Mouse (Mus musculus) left cerebral cortex, adult 9 months (tissue): Measurements from ENCODE around the gene Mfsd2a.
"Not testable (repeated sequence)": the region's sequence is repeated elsewhere in the genome, so short reads cannot be mapped to it uniquely, and the experiment has no call there.

ENCODE experiments used
- DNase-seq, 2 experiments: peaks; one replicate each; pipeline ENCODE4 v3.0.0; 2022; ENCODE audit warnings: low spot score in 2 of 2

Mfsd2a gene

GRCm38 (mm10) chr4:122961100-122961567 is at the start of gene Mfsd2a:
Gene Mfsd2a, minus strand, starts transcription at chr4:122961188.
- DNase-seq: peak in 1 of 2 experiments; percentile 56

- peak; percentile 71 to 88 for DNase-seq
Observed at GRCm38 (mm10) chr4:123005054-123005966, 44.3 kb upstream of the Mfsd2a start.

DNA sequence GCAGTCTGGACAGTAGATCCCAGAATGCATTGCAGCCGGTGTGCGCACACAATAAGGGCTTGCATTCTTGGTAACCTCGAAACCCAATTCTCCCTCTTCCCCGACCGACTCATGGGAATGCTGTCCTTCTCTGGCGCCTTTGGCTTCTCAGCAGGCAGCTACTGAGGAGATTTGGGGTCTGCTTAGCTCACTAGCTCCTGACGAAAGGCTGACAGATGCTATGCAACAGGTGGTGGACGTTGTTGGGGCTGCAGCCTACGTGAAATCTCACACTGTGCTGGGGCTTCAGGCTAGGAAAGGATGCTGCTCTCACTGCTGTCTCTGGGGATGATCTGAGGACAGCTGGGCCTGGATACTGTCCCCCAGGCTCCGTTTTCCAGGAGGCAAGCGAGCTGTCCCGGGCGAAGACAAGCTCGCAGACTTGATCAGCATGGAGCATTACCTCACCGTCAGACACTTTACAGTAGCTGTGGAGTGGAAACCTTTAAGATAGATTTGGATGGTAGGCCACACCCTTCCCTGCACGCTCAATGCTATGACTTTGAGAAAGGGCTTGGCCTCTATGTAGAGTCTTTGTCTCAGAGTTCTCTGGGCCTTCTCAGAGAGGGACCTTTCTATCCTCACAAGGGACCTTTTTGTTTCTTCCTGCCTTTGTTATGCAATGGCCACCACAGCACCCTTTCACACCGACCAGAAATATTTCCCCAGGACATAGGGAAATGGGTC is 39.8 kb upstream of the Mfsd2a start:
- DNase-seq: no peak

DNA sequence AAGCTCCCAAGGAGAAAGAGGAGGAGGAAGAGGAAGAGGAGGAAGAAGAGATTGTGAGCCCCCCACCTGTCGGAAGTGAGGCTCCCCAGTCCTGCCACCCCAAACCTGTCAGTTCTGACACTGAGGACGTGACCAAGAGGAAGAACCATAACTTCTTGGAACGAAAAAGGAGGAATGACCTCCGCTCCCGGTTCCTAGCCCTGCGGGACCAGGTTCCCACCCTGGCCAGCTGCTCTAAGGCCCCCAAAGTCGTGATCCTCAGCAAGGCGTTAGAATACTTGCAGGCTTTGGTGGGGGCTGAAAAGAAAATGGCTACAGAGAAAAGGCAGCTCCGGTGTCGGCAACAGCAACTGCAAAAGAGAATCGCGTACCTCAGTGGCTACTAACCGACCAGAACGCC is 39.1 kb upstream of the Mfsd2a start:
- DNase-seq: no peak

GRCm38 (mm10) chr4:122999263-122999691 is 38.3 kb upstream of the Mfsd2a start:
- no peak for DNase-seq

GRCm38 (mm10) chr4:122998537-122999262 is 37.7 kb upstream of the Mfsd2a start:
- DNase-seq: no peak

DNA sequence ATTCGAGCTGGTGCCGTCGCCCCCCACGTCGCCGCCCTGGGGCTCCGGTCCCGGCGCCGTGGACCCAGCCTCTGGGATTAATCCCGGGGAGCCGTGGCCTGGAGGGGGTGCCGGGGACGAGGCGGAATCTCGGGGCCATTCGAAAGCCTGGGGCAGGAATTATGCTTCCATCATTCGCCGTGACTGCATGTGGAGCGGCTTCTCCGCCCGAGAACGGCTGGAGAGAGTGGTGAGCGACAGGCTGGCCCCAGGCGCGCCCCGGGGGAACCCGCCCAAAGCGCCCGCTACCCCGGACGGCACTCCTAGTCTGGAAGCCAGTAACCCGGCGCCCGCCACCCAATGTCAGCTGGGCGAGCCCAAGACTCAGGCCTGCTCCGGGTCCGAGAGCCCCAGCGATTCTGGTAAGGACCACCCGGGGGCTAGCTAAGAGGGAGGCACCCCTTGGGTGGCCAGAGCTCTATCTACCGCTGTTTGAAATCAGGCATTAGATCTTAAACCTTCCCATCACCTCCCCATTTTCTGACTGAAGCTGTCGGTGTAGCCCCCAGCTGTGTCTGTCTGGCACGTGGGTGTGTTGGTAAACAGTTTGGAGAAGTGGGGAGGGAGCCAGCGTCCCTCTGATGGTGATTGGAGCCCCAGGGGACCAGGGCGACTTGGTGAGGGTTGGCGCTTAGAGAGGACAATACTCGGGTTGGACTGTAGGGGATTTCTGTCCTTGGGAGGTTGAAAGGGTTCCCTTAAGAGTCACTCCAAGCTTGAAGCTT is 35.8 kb upstream of the Mfsd2a start:
- no peak for DNase-seq

- no peak for DNase-seq
Observed at GRCm38 (mm10) chr4:122996221-122996617, 35.2 kb upstream of the Mfsd2a start.

DNA sequence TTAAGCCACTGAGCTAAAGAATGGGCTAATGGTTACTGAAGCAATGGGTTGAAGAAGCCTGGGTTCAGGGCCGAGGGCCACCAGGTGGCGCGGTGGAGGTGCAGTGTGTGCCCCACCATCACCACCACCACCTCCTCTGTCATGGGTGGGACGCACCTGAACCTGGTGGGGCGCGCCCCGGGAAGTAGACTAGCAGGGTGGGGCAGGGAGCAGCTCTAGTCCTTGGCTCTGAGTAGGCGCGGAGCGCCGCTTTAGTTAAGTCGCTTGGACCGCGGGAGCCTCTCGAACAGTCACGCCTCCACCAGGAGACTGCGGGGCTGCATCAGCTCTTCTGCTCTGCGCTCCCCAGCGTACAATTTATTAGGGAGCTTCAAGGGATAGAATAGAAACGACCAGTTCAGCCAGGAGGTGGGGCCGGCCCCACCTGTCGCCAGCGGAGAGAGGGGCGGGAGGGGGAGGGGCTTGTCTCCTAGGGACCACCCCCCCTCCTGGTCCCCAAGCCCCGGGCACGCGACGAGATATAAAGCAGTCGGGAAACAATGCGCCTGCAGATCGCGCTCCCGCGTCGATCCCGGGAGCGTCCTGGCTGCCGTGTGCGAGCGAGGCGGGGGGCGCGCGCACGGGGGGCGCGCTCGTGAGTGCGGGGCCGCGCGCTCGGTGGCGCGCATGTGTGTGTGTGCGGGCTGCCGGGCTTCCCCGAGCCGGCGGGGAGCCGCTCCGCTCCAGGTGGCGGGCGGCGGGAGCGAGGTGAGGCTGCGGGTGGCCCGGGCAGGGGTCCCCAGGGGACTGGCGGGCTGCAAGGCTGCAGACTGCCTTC is 34.6 kb upstream of the Mfsd2a start, which contains the start of gene Mycl:
TSS of gene Mycl (plus strand) at position 249 of the 817 bp plus-strand sequence.
- DNase-seq: peak; percentile 45 to 89

DNA sequence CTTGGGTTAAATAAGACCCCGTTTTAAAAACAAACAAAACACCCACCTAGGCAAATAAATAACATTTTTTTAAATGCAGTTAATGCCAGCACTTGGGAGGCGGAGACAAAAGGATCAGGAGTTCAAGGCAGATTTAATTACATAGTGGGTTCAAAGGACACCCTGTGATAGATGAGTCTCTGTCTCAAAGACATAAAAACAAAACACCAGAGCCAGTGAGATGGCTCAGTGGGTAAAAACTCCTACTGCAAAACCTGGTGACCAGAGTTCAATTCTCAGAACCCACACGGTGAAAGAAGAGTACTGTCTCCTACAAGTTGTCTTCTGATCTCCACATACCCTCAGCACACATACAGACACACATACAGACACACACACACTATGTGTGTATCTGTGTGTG is 31.3 kb upstream of the Mfsd2a start:
- no peak for DNase-seq

DNA sequence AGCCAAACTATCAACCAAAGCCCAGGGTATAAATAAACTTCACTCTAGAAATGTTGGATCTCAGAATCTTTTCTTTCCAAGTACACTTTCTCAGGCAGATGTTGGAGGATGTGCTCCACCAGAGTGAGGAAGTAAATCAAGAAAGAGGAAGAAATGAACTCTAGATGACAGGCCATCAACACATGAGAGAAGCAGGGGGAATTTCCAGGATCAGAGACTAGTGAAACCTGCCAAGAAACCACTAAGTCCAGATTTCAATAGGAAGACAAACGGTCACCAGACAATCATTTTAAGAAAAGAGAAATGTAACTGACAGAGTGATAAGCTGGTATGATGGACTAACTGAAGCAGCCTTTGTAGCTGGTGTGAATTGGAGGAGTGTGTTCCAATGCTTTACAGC is 30.2 kb upstream of the Mfsd2a start:
- no peak for DNase-seq

GRCm38 (mm10) chr4:122988004-122988403 is 27.0 kb upstream of the Mfsd2a start:
- not testable (repeated sequence) for DNase-seq

DNA sequence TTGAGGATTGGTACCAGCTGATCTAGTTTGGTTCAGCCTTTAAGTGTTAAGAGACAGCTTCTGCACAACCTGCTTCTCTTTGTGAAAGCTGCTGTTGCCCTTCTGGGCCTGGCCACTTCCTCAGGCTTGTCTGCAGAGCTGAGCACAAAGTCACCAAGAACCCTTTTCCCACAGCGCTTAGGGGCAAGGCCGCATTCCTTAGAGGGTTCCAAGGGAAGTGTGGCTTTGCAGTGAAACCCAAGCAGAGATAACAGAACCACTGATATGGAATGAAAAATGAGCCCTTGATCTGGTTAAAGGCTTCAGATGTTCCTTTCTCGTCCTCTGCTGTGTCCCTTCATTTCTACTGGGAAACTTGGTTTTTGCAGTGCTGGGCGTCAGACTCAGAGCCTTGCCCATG is 26.4 kb upstream of the Mfsd2a start:
- DNase-seq: no peak

DNA sequence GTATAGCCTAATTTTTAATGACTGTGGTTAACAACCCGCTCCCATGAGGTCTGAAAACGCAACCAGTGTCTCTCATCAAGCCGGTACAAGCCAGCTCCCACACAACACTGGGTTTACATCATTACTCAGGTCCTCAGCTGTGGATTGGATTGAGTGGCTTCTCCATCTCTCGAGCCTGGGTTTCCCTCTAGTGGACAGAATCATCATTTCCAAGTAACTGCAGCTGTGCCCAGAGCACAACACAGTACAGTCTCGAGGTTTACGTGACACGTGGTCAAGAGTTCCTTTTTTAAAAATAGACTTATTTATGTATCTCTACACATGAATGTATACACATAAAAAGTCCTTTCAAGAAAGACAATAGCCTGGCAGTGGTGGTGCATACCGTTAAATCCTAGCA is 24.1 kb upstream of the Mfsd2a start:
- peak in 1 of 2 experiments; percentile 85 for DNase-seq

DNA sequence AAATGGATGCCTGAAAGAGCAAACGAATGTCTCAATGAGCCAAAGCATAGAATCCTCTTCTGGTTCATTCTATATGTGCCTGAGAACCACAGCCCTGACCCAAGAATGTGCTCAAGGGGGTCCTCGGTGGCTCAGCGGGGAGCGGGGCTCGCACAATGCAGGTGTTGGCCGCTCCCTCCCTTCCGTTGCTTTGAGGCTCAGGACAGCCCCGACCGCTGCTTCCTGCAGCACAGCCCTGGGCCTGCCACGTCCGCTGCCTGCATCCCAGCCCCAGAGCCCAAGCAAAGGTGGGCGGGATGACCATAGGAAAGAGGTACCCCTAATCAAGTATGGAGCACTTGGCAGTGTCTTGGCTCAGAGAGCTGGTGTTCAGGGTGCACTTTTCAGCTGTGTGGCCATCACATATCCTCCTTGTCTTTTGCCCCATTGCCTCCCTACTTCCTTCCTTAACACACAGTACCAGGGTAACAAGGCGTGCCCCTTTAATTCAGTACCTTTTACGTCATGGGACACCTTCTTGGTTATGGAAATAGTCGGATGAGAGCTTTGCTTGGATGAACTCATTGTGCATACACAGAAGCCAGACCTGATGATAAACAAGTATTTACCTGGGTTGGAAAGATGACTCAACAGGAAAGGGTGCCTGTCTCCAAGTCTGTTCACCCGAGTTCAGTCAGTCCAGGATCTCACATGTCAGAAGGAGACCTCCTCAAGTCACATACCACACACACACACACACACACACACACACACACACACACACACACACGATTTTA is 22.7 kb upstream of the Mfsd2a start:
- no peak for DNase-seq

DNA sequence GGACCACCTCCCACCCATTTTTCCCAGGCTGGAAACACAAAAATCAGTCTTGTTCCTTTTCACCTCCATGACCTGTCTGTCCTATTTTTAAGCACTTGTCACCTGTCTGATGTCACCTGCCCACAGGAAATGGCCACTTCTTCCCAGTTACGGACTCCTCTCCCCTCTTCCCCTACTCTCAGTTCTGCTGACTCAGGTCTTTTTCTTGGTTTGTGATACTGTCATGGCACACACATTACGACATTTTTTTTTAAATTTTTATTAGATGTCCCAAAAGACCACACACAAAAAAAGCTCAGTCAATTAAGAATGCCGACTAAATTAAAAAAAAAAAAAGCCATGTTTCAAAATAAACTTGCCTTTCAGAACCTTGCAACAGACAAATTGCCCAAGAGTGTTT is 21.5 kb upstream of the Mfsd2a start:
- DNase-seq: no peak

GRCm38 (mm10) chr4:122981930-122982329 is 20.9 kb upstream of the Mfsd2a start:
- DNase-seq: no peak

GRCm38 (mm10) chr4:122981238-122981637 is 20.2 kb upstream of the Mfsd2a start:
- DNase-seq: no peak

- no peak for DNase-seq
Observed at GRCm38 (mm10) chr4:122980684-122981083, 19.7 kb upstream of the Mfsd2a start.

DNA sequence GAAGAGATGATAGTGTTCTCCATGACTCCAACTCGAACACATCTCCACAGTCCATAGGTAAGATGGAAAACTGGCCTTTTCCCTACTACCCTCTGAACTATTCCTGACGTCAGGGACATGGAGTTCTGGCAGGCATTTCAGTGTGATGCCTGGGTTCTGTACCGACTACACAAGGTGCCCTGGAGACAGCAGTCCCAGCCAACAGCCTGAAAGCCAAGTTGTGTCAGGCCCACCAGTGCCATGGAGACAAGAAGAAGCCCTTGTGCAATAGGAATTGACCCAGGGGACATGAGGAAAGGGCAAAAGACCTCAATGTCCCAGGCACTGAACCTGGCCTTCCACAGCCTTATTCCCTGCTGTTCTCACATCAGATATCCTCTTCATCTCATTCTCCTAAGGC is 18.8 kb upstream of the Mfsd2a start:
- DNase-seq: no peak
